Mouse (Mus musculus): Measurements from ENCODE around the gene Plekhj1. TPM values are rescaled to one million over a fixed set of nuclear protein-coding genes. Genes with fewer than 3 reads are reported as not detected.
"Not testable (repeated sequence)": the region's sequence is repeated elsewhere in the genome, so short reads cannot be mapped to it uniquely, and the experiment has no call there.

The Plekhj1 gene
- polyA plus RNA-seq, 1 experiment from 2014 or later = 124 TPM

DNA sequence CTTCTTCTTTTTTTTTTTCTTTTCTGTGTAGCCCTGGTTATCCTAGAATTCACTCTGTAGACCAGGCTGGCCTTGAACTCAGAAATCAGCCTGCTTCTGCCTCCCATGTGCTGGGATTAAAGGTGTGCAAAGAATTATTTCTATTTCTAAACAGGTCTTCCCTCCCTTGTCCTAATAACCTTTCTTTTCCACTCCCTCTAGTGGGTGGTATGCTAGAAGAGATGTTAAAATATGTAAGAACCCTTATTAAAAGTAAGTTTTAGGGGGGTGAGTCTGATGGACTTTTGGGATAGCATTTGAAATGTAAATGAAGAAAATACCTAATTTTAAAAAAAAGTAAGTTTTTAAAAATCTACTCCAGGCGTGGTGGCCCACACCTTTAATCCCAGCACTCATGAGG is 24.9 kb upstream of the Plekhj1 start:
- Histone ChIP-seq H3K4me1 (peaks cover 9% of the 10 kb centered on the region), H3K9me3 (no peaks in the 10 kb centered on the region), H3K27ac (no peak overlapping the region), H3K9ac (no peak overlapping the region), H3K4me3 (no peak overlapping the region), H3K27me3 (no peaks in the 10 kb centered on the region), H3K4me2 (no peak overlapping the region), H3K36me3 (no peaks in the 10 kb centered on the region)
- WGBS = 79% methylated on average over 1 of the region's 1 CpGs
- no peak for ATAC-seq (ENCODE audit: insufficient number of reproducible peaks, low FRiP score, low TSS enrichment, low read depth)

DNA sequence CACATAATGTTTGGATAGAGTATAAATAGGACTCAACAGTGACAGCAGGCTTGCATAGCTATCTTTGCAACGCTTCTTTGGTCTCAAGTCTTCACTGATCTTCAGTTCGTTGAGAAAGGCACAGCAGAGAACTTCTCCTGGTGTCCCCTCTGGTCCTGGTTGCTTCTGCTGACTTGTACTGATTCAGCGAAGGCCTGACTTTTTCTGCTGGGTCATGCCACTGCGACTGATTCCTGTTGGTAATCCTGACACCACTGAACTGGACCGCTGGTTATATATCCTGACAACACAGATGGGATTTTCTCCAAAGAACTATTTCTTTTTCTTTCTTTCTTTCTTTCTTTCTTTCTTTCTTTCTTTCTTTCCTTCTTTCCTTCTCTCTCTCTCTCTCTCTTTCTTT is 24.1 kb upstream of the Plekhj1 start:
- no peak overlapping the region for H3K27ac ChIP-seq
- no peaks in the 10 kb centered on the region for H3K36me3 ChIP-seq
- no peak for ATAC-seq (ENCODE audit: insufficient number of reproducible peaks, low FRiP score, low TSS enrichment, low read depth)
- H3K9ac ChIP-seq = no peak overlapping the region
- peaks cover 1% of the 10 kb centered on the region; the same call in 1 of the 2 replicates for H3K4me1 ChIP-seq
- no peak overlapping the region for H3K4me2 ChIP-seq
- H3K4me3 ChIP-seq = no peak overlapping the region
- H3K27me3 ChIP-seq = no peaks in the 10 kb centered on the region
- 88% methylated on average over 5 of the region's 5 CpGs for WGBS
- H3K9me3 ChIP-seq = no peaks in the 10 kb centered on the region

DNA sequence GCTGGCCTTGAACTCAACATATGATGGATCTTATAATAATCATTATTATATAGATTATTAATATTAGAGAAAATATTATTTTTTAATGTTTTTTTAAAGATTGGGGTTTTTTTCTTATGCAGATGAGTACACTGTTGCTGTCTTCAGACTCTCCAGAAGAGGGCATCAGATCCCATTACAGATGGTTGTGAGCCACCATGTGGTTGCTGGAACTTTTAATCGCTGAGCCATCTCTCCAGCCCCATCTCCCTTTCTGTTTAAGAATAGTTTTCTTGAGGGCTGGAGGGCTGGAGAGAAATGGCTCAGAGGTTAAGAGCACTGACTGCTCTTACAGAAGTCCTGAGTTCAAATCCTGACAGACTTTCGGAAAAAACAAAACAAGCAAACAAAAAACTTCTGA is 23.6 kb upstream of the Plekhj1 start:
- Histone ChIP-seq H3K4me2 (no peak overlapping the region), H3K36me3 (no peaks in the 10 kb centered on the region), H3K9ac (no peak overlapping the region), H3K4me1 (no peaks in the 10 kb centered on the region), H3K27me3 (no peaks in the 10 kb centered on the region), H3K9me3 (no peaks in the 10 kb centered on the region), H3K4me3 (no peak overlapping the region), H3K27ac (no peak overlapping the region)
- 43% methylated on average over 2 of the region's 2 CpGs for WGBS
- ATAC-seq (ENCODE audit: insufficient number of reproducible peaks, low FRiP score, low TSS enrichment, low read depth) = no peak

DNA sequence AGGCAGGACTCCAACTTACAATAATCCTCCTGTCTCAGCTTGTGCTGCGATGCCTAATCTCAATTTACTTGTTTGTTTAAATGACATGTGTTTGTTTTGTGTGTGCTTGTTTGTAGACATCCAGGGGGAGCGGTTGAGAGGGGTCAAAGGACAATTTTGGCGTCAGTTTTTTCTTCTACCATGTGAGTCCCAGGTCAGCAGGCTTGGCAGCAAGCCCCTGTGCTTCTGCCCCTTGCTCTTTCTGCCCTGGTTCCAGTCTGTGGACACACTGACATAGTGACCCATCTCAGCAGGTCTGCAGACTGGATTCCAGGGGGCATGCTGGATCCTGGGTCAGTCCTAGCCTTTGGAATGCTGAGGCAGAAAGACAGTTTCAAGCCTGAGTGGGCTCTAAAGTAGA is 21.0 kb upstream of the Plekhj1 start:
- Histone ChIP-seq H3K27me3 (no peaks in the 10 kb centered on the region), H3K4me1 (no peaks in the 10 kb centered on the region), H3K4me3 (no peak overlapping the region), H3K36me3 (no peaks in the 10 kb centered on the region), H3K9ac (no peak overlapping the region), H3K4me2 (no peak overlapping the region), H3K9me3 (no peaks in the 10 kb centered on the region), H3K27ac (no peak overlapping the region)
- 57% methylated on average over 3 of the region's 3 CpGs for WGBS
- ATAC-seq (ENCODE audit: insufficient number of reproducible peaks, low FRiP score, low TSS enrichment, low read depth) = no peak

DNA sequence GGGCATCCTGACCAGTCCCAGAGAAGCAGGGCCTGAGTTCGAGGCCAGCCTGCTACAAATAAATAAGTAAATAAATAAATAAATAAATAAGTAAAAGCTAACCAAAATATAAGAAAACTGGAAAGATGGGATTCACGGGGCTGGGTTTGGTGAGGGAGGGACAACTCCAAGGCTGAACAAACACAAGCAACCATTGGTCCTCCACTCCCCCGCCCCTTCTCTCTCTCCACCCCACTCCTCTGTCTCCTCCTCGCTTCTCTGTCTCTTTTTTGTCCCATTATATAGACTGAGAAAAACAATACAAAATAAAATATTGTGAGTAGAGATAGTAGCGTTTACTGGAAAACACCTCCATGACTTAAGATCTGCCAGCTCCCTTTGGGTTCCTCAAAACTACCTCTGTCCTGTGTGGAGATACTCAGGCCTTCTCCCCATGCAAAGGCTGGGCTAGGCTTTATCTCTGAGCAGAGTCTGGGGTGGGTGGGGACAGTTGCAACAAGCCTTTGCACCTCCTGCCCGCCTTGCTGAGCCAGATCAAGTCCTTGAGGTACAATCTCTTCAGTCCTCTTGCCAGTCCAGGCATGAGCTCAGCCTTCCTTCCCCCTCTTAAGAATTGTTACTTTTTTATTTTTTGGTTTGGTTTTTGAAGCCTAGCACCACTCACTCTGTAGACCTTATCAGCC is 20.3 kb upstream of the Plekhj1 start:
- H3K4me1 ChIP-seq = no peaks in the 10 kb centered on the region
- WGBS = 51% methylated on average over 6 of the region's 6 CpGs
- H3K9ac ChIP-seq = no peak overlapping the region

DNA sequence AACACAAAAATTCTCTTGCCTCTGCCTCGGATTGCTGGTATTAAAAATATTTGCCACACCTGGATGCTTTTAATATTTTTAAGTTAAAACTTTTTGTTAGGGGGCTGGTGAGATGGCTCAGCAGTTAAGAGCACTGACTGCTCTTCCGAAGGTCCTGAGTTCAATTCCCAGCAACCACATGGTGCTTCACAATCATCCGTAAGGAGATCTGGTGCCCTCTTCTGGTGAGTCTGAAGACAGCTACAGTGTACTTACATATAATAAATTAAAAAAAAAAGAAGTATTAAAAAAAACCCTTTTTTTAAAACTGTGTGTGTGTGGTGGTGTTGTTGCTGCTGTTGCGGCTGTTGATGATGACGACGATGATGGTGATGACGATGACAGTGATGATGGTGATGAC is 19.5 kb upstream of the Plekhj1 start:
- H3K27me3 ChIP-seq; H3K4me3 ChIP-seq; H3K4me2 ChIP-seq; H3K27ac ChIP-seq; ATAC-seq (ENCODE audit: insufficient number of reproducible peaks, low FRiP score, low TSS enrichment, low read depth); H3K9ac ChIP-seq; H3K4me1 ChIP-seq; H3K9me3 ChIP-seq; H3K36me3 ChIP-seq: not testable (repeated sequence)
- WGBS = 83% methylated on average over 7 of the region's 7 CpGs

More for the DNA sequence above, 20.3 kb upstream of the Plekhj1 start:
- Histone ChIP-seq H3K36me3 (no peaks in the 10 kb centered on the region), H3K27ac (no peak overlapping the region), H3K27me3 (no peaks in the 10 kb centered on the region), H3K9me3 (no peaks in the 10 kb centered on the region), H3K4me2 (no peak overlapping the region), H3K4me3 (no peak overlapping the region)
- ATAC-seq (ENCODE audit: insufficient number of reproducible peaks, low FRiP score, low TSS enrichment, low read depth) = no peak

DNA sequence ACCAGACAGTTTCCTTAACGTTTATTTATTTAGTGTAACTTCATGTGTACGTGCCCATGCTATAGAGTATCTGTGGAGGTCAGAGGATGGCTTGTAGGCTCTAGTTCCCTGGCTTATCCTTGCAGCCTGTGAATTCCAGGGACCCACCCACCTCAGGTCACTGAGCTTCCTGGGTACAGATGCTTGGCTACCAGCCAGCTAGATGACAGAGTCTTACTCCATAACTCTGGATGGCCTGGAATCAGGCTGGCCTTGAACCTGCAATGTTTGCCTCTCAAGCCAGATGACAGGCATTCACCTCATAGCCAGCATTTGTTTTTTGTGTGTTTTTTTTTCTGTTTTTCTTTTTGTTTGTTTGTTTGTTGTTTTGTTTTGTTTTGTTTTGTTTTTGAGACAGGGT is 18.7 kb upstream of the Plekhj1 start:
- 0 out of 2 replicates have a peak, but pooled peaks cover 5% of the 10 kb centered on the region for H3K4me1 ChIP-seq
- H3K9me3 ChIP-seq = no peaks in the 10 kb centered on the region
- no peaks in the 10 kb centered on the region for H3K36me3 ChIP-seq
- 0 out of 2 replicates have a peak, but pooled peaks cover 8% of the 10 kb centered on the region for H3K27me3 ChIP-seq
- H3K9ac ChIP-seq = no peak overlapping the region
- no peak overlapping the region for H3K27ac ChIP-seq
- H3K4me3 ChIP-seq = no peak overlapping the region
- ATAC-seq (ENCODE audit: insufficient number of reproducible peaks, low FRiP score, low TSS enrichment, low read depth) = no peak
- H3K4me2 ChIP-seq = no peak overlapping the region
- WGBS = 62% methylated on average over 2 of the region's 2 CpGs

DNA sequence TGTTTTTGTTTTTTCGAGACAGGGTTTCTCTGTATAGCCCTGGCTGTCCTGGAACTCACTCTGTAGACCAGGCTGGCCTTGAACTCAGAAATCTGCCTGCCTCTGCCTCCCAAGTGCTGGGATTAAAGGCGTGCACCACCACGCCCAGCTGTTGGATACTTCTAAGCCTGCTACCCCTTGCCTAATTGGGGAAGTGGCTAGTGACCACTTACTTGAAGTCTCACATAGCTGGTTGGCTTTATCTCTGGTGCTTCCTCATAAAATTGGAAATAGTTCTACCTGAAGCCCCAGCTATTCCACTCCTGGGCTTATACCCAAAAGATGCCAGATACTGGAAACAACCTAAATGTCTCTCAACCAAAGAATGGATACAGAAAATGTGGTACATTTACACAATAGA is 17.9 kb upstream of the Plekhj1 start:
- H3K4me1 ChIP-seq; H3K36me3 ChIP-seq; H3K9me3 ChIP-seq; ATAC-seq (ENCODE audit: insufficient number of reproducible peaks, low FRiP score, low TSS enrichment, low read depth); H3K27ac ChIP-seq; H3K9ac ChIP-seq; H3K27me3 ChIP-seq; H3K4me2 ChIP-seq; H3K4me3 ChIP-seq: not testable (repeated sequence)
- 77% methylated on average over 3 of the region's 3 CpGs for WGBS

DNA sequence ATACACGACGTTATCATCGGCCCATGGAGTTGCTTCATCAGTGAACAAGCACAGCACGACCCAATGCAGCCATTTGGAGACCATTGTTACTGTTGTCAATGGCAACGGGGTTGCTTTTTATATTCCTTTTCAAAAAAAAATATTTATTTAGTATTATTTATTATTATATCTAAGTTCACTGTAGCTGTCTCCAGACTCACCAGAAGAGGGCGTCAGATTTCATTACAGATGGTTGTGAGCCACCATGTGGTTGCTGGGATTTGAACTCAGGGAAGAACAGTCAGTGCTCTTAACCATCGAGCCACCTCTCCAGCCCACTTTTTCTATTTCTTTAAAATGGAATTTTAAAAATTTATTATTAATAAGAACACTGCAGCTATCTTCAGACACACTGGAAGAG is 16.4 kb upstream of the Plekhj1 start:
- no peak for ATAC-seq (ENCODE audit: insufficient number of reproducible peaks, low FRiP score, low TSS enrichment, low read depth)
- no peaks in the 10 kb centered on the region for H3K9me3 ChIP-seq
- H3K4me2 ChIP-seq = no peak overlapping the region
- H3K4me3 ChIP-seq = no peak overlapping the region
- WGBS = 59% methylated on average over 7 of the region's 7 CpGs
- peaks cover 18% of the 10 kb centered on the region for H3K27me3 ChIP-seq
- no peaks in the 10 kb centered on the region for H3K36me3 ChIP-seq
- peaks cover 12% of the 10 kb centered on the region for H3K4me1 ChIP-seq
- H3K27ac ChIP-seq = no peak overlapping the region
- H3K9ac ChIP-seq = no peak overlapping the region

DNA sequence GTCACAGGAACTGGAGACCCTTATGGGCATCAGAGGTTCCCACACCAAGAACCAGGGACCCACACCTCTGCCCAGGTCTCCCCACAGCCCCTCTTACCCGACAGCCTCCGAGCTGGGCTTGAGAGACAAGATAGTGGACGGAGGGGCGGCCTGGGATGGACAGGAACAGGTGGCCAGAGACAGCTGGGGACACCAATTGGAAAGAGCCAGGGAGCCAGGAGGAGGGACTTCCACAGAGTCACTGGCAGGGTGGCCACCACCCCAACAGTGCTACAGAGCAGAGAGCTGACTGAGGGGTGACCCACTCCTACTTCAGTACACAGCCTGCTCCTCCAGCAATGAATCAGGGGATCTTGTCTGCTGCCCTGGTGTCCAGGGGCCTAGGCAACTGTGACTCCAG is 14.9 kb upstream of the Plekhj1 start, which contains the start of gene Jsrp1:
Jsrp1 (minus strand) TSS at position 133 of the 400 bp plus-strand sequence.
- Histone ChIP-seq H3K9me3 (no peaks in the 10 kb centered on the region), H3K36me3 (no peaks in the 10 kb centered on the region), H3K27ac (peak within 1 kb of the TSS; percentile 17; the same call in 1 of the 2 replicates), H3K27me3 (peaks cover 32% of the 10 kb centered on the region), H3K9ac (no peak within 1 kb of the TSS; the same call in 1 of the 2 replicates), H3K4me3 (no peak within 1 kb of the TSS), H3K4me1 (peaks cover 22% of the 10 kb centered on the region), H3K4me2 (no peak within 1 kb of the TSS)
- 64% methylated on average over 4 of the region's 4 CpGs for WGBS
- no peak for ATAC-seq (ENCODE audit: insufficient number of reproducible peaks, low FRiP score, low TSS enrichment, low read depth)

DNA sequence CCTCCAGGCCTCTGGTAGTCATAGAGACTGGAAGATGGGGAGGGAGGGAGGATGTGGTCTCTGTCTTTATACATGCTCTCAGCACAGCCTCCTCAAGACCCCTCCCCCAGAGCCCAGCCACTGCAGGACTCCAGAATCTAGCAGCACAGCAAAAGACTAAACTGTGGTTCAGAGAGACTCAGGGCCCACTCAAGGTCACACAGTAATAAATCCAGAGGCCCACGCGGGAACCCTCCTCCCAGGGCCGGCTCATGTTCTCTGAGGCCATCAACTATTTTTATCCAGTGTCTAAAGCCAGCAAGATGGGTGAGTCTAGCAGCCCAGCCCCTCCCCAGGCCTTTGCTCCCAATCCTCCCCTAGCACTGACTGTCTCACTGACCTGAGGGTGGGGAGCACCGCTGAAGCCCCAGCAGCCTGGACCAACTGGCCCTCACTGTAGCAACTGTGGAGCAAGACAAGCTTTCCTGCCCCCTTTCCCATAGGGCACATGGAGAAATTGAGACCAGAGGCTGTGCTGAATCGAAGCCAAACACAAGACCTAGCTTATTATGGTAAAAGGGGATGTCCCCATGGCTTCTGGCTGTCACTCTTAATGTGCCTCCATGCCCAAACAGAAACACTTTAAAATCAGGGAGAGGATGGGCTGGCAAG is 14.1 kb upstream of the Plekhj1 start:
- no peak for ATAC-seq (ENCODE audit: insufficient number of reproducible peaks, low FRiP score, low TSS enrichment, low read depth)
- H3K4me3 ChIP-seq = no peak overlapping the region

DNA sequence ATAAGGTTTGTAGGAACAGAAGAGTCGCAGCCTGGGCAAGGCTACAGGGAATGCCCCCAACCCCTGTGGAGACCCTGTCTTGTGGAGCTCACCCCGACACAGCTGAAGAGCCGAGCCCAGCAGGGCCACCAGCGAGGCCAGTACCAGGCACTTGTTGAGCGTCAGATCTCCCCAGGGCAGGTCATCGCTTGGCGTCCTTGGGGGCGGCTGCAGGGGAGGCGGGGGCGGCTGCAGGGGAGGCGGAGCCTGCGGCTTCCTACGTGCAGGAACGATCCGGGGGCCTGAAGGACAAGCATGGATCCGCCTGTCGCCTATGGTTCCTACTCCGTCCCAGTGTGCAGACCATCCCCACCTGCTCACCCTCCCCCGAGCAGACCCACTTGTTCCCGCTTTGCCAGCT is 11.7 kb upstream of the Plekhj1 start:
- Histone ChIP-seq H3K27me3 (peaks cover 38% of the 10 kb centered on the region), H3K4me3 (no peak overlapping the region; the same call in 1 of the 2 replicates), H3K27ac (no peak overlapping the region), H3K4me2 (0 out of 2 replicates have a peak overlapping the region, but pooled peaks have one; percentile 17), H3K9me3 (no peaks in the 10 kb centered on the region), H3K4me1 (peaks cover 53% of the 10 kb centered on the region), H3K9ac (no peak overlapping the region), H3K36me3 (peaks cover 3% of the 10 kb centered on the region)
- WGBS = 2% methylated on average over 20 of the region's 20 CpGs
- ATAC-seq (ENCODE audit: insufficient number of reproducible peaks, low FRiP score, low TSS enrichment, low read depth) = no peak

More for the DNA sequence above, 14.1 kb upstream of the Plekhj1 start:
- Histone ChIP-seq H3K27ac (peak overlapping the region; percentile 17; the same call in 1 of the 2 replicates), H3K4me1 (peaks cover 30% of the 10 kb centered on the region), H3K27me3 (peaks cover 38% of the 10 kb centered on the region), H3K36me3 (no peaks in the 10 kb centered on the region), H3K9me3 (no peaks in the 10 kb centered on the region), H3K4me2 (no peak overlapping the region), H3K9ac (no peak overlapping the region)
- WGBS = 51% methylated on average over 5 of the region's 5 CpGs

Data from limb, embryonic 15.5 days (tissue).